Mouse (Mus musculus) heart, adult 2 months (tissue): Measurements from ENCODE around the gene Bri3bp. TPM values are rescaled to one million over a fixed set of nuclear protein-coding genes. Genes with fewer than 3 reads are reported as not detected.

Experiments used
- DNase-seq, 2 experiments: peaks; one replicate each; pipeline ENCODE4 v3.0.0; 2021
- H3K27ac ChIP-seq: fragments of 200-600 bp; 2 replicates; pipeline ENCODE4 v1.8.1; 2022
- H3K27me3 ChIP-seq: fragments of 200-500 bp; 2 replicates; pipeline ENCODE4 v1.6.1; 2012; ENCODE audit warnings: mild to moderate bottlenecking, low read length, inconsistent platforms, mixed read lengths; ENCODE audit not compliant: control insufficient read depth, insufficient read depth
- H3K36me3 ChIP-seq: fragments of 200-500 bp; 2 replicates; pipeline ENCODE4 v1.6.1; 2012; ENCODE audit warnings: low read length, inconsistent platforms; ENCODE audit not compliant: control insufficient read depth, insufficient read depth
- H3K4me1 ChIP-seq: fragments of 200-500 bp; 2 replicates; pipeline ENCODE4 v1.6.1; 2011; ENCODE audit warnings: low read length; ENCODE audit not compliant: control insufficient read depth, insufficient read depth
- H3K4me3 ChIP-seq: fragments of 200-600 bp; 2 replicates; pipeline ENCODE4 v1.8.1; 2022
- H3K79me2 ChIP-seq: fragments of 200-500 bp; replicated peaks from 2 replicates; pipeline ENCODE4 v1.6.1; 2012; ENCODE audit warnings: mild to moderate bottlenecking, inconsistent platforms, low read length, moderate library complexity, mixed read lengths; ENCODE audit not compliant: control insufficient read depth, insufficient read depth
- H3K9ac ChIP-seq: fragments of 200-500 bp; 2 replicates; pipeline ENCODE4 v1.6.1; 2012; ENCODE audit warnings: low read depth, mild to moderate bottlenecking, control low read depth, inconsistent platforms, low read length, mixed read lengths
- CTCF ChIP-seq: fragments of 200-600 bp; IDR thresholded peaks from 2 replicates; pipeline ENCODE4 v1.8.1; 2022; ENCODE audit warnings: antibody characterized with exemption, mild to moderate bottlenecking, moderate library complexity
- EP300 ChIP-seq: fragments of 200-500 bp; IDR thresholded peaks from 2 replicates; pipeline ENCODE4 v1.6.1; 2011; ENCODE audit warnings: low read depth, low read length, control low read depth; ENCODE audit not compliant: insufficient read depth
- POLR2A ChIP-seq: fragments of 200-500 bp; IDR thresholded peaks from 2 replicates; pipeline ENCODE4 v1.6.1; 2011; ENCODE audit warnings: mild to moderate bottlenecking, low read depth, low read length, control low read depth; ENCODE audit not compliant: insufficient read depth
- WGBS: fragments of 180-500 bp; shearing (Covaris S2); methylation state at CpG from one replicate; pipeline ENCODE4 v1.1.7; 2018; 5-methylcytosine and 5-hydroxymethylcytosine counted together
- intact Hi-C: fragments of 180-260 bp; cut with DNase I; formaldehyde crosslinking; loops from one replicate; pipeline ENCODE4 v1.15.1; 2025
- polyA plus RNA-seq: library from polyadenylated mRNA; depleted of rRNA; stranded (reverse); fragments of >200 nt; gene quantifications from 2 replicates; pipeline ENCODE4 v1.2.3, GENCODE M21; 2012
- total RNA-seq, 2 experiments: library from RNA; stranded (reverse); gene quantifications; 2 replicates each; pipeline ENCODE4 v1.2.3; 2021

Gene Bri3bp
- total and polyA plus RNA-seq, 3 experiments, result 31.4 to 52.4 (median 52.2) TPM

- 4% methylated on average over 24 of the region's 25 CpGs for WGBS
- intact Hi-C loops, result no loop called here
- DNase-seq, result peak; percentile 81 to 87
- peaks cover 11% of the 10 kb centered on the region for H3K4me1 ChIP-seq
- peaks cover 6% of the 10 kb centered on the region; the same call in 1 of the 2 replicates for H3K79me2 ChIP-seq
- peak overlapping the region; percentile 99 for H3K27ac ChIP-seq
- peaks cover 9% of the 10 kb centered on the region for H3K36me3 ChIP-seq
- no peaks in the 10 kb centered on the region for H3K27me3 ChIP-seq
- H3K4me3 ChIP-seq, result peak overlapping the region; percentile 52
- H3K9ac ChIP-seq, result peak overlapping the region; percentile 65
- TF ChIP-seq POLR2A (peak; percentile 34; the same call in 1 of the 2 replicates), EP300 (no peak; the same call in 1 of the 2 replicates)
Measured at GRCm38 (mm10) chr5:125393622-125394603, 47.5 kb upstream of the Bri3bp start.

GRCm38 (mm10) chr5:125395008-125395407 is 46.4 kb upstream of the Bri3bp start:
- Histone ChIP-seq H3K36me3 (peaks cover 9% of the 10 kb centered on the region), H3K27me3 (no peaks in the 10 kb centered on the region), H3K79me2 (no peaks in the 10 kb centered on the region), H3K9ac (no peak overlapping the region), H3K4me1 (peaks cover 11% of the 10 kb centered on the region), H3K27ac (peak overlapping the region; percentile 99), H3K4me3 (no peak overlapping the region)
- TF ChIP-seq POLR2A, result no peak
- TF ChIP-seq EP300, result no peak
- TF ChIP-seq CTCF, result no peak
- 78% methylated on average over 3 of the region's 3 CpGs for WGBS
- intact Hi-C loops, result no loop called here
- no peak for DNase-seq

- H3K27me3 ChIP-seq, result no peaks in the 10 kb centered on the region
- H3K4me3 ChIP-seq, result no peak overlapping the region
- intact Hi-C loops, result no loop called here
- no peak overlapping the region for H3K9ac ChIP-seq
- 37% methylated on average over 7 of the region's 7 CpGs for WGBS
- no peak overlapping the region for H3K27ac ChIP-seq
- TF ChIP-seq POLR2A (no peak), EP300 (no peak), CTCF (peak; percentile 30)
- H3K4me1 ChIP-seq, result no peaks in the 10 kb centered on the region; the same call in 1 of the 2 replicates
- no peaks in the 10 kb centered on the region for H3K36me3 ChIP-seq
- no peak for DNase-seq
- no peaks in the 10 kb centered on the region for H3K79me2 ChIP-seq
Measured at GRCm38 (mm10) chr5:125400903-125401302, 40.5 kb upstream of the Bri3bp start.

- DNase-seq, result no peak
Measured at GRCm38 (mm10) chr5:125402476-125402875, 38.9 kb upstream of the Bri3bp start.

GRCm38 (mm10) chr5:125402991-125403390 is 38.4 kb upstream of the Bri3bp start:
- WGBS, result 74% methylated on average over 6 of the region's 6 CpGs
- no peak for DNase-seq
- Histone ChIP-seq H3K4me1 (peaks cover 3% of the 10 kb centered on the region), H3K27me3 (no peaks in the 10 kb centered on the region), H3K36me3 (no peaks in the 10 kb centered on the region), H3K9ac (no peak overlapping the region), H3K4me3 (no peak overlapping the region), H3K79me2 (no peaks in the 10 kb centered on the region), H3K27ac (peak overlapping the region; percentile 95)
- intact Hi-C loops, result no loop called here
- TF ChIP-seq POLR2A (no peak), CTCF (no peak), EP300 (no peak)

More at GRCm38 (mm10) chr5:125402476-125402875, 38.9 kb upstream of the Bri3bp start:
- TF ChIP-seq POLR2A, result no peak
- no peak for TF ChIP-seq CTCF
- no peak for TF ChIP-seq EP300
- no peaks in the 10 kb centered on the region for H3K36me3 ChIP-seq
- intact Hi-C loops, result no loop called here
- H3K4me3 ChIP-seq, result no peak overlapping the region
- H3K27ac ChIP-seq, result no peak overlapping the region; the same call in 1 of the 2 replicates
- H3K27me3 ChIP-seq, result no peaks in the 10 kb centered on the region
- no peaks in the 10 kb centered on the region for H3K79me2 ChIP-seq
- no peak overlapping the region for H3K9ac ChIP-seq
- peaks cover 3% of the 10 kb centered on the region for H3K4me1 ChIP-seq
- 75% methylated on average over 10 of the region's 10 CpGs for WGBS
